Mouse (Mus musculus): ENCODE measurements at regions not wholly inside any gene's neighbourhood (a gene's known extent, or its start where the extent isn't known, plus 50 kb on each side); places are given as distances from the start of the nearest gene placed in this dataset.

DNA sequence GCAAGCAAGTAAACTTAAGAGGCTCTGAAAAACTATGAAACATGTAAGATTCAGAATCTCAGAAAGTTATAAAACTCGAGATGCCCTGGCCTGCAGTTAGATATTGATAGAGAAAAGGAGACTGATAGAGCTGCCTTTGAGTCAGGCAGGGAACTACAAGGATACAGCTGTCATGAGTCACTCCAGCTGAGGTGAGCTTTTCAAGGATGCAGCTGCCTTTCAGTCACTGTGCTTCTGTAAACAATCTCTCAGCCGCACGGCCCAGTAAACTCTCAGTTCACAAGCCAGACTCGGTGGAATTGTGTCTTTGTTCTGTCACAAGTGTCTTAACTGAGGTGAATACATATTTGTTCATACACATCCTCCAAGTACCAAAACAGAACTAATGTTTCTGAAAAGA lies 334.9 kb upstream of the Rsrc1 start:
- Histone ChIP-seq H3K9ac (no peak overlapping the region), H3K4me3 (no peak overlapping the region), H3K4me1 (peaks cover 4% of the 10 kb centered on the region; the same call in 1 of the 2 replicates), H3K27me3 (replicated peaks) (no peaks in the 10 kb centered on the region), H3K4me2 (replicated peaks) (no peak overlapping the region), H3K36me3 (no peaks in the 10 kb centered on the region), H3K27ac (no peak overlapping the region), H3K9me3 (no peaks in the 10 kb centered on the region)
- 61% methylated on average over 4 of the region's 4 CpGs for WGBS
- no peak for ATAC-seq (ENCODE audit: low FRiP score, low read depth)

DNA sequence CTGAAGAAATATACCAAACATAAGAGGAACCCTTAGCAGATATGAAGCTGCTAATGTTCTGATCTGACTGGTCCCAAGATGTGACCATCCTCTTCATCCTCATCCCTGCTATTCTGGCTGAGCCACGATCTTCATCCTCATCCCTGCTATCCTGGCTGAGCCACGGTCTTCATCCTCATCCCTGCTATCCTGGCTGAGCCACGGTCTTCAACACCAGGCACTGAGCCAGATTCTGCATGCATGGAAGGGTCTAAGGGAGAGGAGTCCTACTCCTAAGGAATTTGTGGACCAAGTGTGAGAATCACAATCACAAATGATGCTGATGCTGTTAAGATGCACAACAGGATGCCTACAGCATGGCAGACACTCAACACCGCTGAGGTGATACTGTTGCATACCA lies 331.9 kb upstream of the Rsrc1 start:
- Histone ChIP-seq H3K4me1 (peaks cover 4% of the 10 kb centered on the region; the same call in 1 of the 2 replicates), H3K4me3 (no peak overlapping the region), H3K27ac (no peak overlapping the region), H3K36me3 (no peaks in the 10 kb centered on the region), H3K27me3 (replicated peaks) (no peaks in the 10 kb centered on the region), H3K9ac (no peak overlapping the region), H3K4me2 (replicated peaks) (no peak overlapping the region), H3K9me3 (no peaks in the 10 kb centered on the region)
- WGBS, result 95% methylated on average over 4 of the region's 4 CpGs
- no peak for ATAC-seq (ENCODE audit: low FRiP score, low read depth)

- Histone ChIP-seq H3K4me1 (peaks cover 4% of the 10 kb centered on the region; the same call in 1 of the 2 replicates), H3K4me3 (no peak overlapping the region), H3K27ac (no peak overlapping the region), H3K4me2 (replicated peaks) (no peak overlapping the region; the same call in 1 of the 2 replicates), H3K27me3 (replicated peaks) (no peaks in the 10 kb centered on the region), H3K9ac (no peak overlapping the region), H3K36me3 (no peaks in the 10 kb centered on the region), H3K9me3 (no peaks in the 10 kb centered on the region)
- 75% methylated on average over 15 of the region's 15 CpGs for WGBS
- no peak for ATAC-seq (ENCODE audit: low FRiP score, low read depth)
These were observed 331.0 kb upstream of the Rsrc1 start for GRCm38 (mm10) chr3:66650076-66650748.

GRCm38 (mm10) chr3:66650749-66651472 lies 330.3 kb upstream of the Rsrc1 start:
- 41% methylated on average over 16 of the region's 16 CpGs for WGBS
- peaks cover 4% of the 10 kb centered on the region; the same call in 1 of the 2 replicates for H3K4me1 ChIP-seq
- H3K36me3 ChIP-seq, result no peaks in the 10 kb centered on the region
- 0 out of 2 replicates have a peak, but pooled peaks have one; percentile 50 for ATAC-seq (ENCODE audit: low FRiP score, low read depth)
- no peak overlapping the region for H3K9ac ChIP-seq
- H3K27me3 ChIP-seq (replicated peaks), result no peaks in the 10 kb centered on the region
- peak overlapping the region; percentile 38 for H3K4me2 ChIP-seq (replicated peaks)
- no peaks in the 10 kb centered on the region for H3K9me3 ChIP-seq
- no peak overlapping the region for H3K27ac ChIP-seq
- no peak overlapping the region for H3K4me3 ChIP-seq

DNA sequence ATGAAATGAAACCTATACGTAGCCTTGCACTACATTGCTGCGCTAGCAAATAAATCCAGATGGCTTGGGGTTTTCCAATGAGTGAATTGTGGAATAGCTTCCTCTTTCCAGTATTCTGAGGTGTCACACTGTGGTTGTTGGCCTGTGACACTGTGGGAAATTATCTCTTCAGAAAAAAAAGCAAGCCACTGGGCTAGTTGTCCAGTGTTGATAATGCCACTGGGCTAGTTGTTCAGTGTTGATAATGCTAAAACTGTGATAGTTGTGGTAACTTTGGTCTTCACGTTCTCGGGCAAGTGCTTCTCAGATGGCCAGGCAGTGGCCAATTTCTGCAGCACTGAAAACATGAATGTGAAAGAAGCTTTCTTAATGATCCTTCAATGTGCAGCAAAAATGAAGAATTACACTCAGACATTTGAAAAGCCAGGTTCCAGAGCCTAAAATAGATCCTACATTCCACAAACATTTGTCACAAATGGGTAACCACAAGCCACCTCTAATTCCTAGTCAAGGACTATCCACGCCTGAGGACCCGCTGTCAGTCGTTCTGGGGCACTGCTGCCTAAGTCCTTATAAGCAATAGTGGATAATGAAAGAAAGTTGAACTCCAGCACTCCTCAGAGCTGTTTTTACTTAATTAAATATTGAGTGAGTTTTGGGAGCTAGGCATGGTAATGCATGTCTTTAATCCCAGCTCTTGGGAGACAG lies 328.9 kb upstream of the Rsrc1 start:
- Histone ChIP-seq H3K36me3 (no peaks in the 10 kb centered on the region), H3K27ac (no peak overlapping the region), H3K27me3 (replicated peaks) (no peaks in the 10 kb centered on the region), H3K9ac (no peak overlapping the region), H3K4me2 (replicated peaks) (no peak overlapping the region), H3K4me1 (peaks cover 4% of the 10 kb centered on the region; the same call in 1 of the 2 replicates), H3K4me3 (no peak overlapping the region), H3K9me3 (no peaks in the 10 kb centered on the region)
- ATAC-seq (ENCODE audit: low FRiP score, low read depth), result no peak
- 94% methylated on average over 7 of the region's 7 CpGs for WGBS

DNA sequence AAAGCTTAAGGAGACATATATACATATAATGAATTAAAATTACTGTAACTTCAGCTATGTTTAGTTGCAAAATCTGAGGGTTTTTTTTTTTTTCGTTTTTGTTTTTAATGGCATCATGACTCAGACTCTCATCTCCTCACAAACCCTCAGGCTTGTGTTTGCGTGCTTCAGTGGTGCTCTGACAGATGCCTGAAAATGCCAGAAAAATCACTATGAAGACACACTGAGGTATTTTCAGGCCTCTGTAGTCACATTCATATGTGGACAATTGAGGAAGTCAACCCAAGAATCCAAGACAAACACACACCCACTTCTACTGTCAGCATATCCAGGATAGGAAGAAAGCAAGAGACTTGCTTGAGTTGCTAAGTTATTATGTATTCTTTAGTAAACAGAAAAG lies 327.2 kb upstream of the Rsrc1 start:
- H3K4me2 ChIP-seq (replicated peaks), result no peak overlapping the region
- H3K36me3 ChIP-seq, result no peaks in the 10 kb centered on the region
- no peak overlapping the region for H3K9ac ChIP-seq
- H3K9me3 ChIP-seq, result no peaks in the 10 kb centered on the region
- 88% methylated on average over 2 of the region's 2 CpGs for WGBS
- no peak overlapping the region for H3K4me3 ChIP-seq
- H3K4me1 ChIP-seq, result peaks cover 4% of the 10 kb centered on the region; the same call in 1 of the 2 replicates
- no peak for ATAC-seq (ENCODE audit: low FRiP score, low read depth)
- no peak overlapping the region for H3K27ac ChIP-seq
- H3K27me3 ChIP-seq (replicated peaks), result no peaks in the 10 kb centered on the region

GRCm38 (mm10) chr3:66654860-66655259 lies 326.3 kb upstream of the Rsrc1 start:
- no peak for ATAC-seq (ENCODE audit: low FRiP score, low read depth)
- no peaks in the 10 kb centered on the region for H3K36me3 ChIP-seq
- H3K27ac ChIP-seq, result no peak overlapping the region
- H3K9ac ChIP-seq, result no peak overlapping the region
- H3K4me2 ChIP-seq (replicated peaks), result no peak overlapping the region
- H3K27me3 ChIP-seq (replicated peaks), result no peaks in the 10 kb centered on the region
- WGBS, result 86% methylated on average over 1 of the region's 1 CpGs
- H3K9me3 ChIP-seq, result no peaks in the 10 kb centered on the region
- peaks cover 4% of the 10 kb centered on the region; the same call in 1 of the 2 replicates for H3K4me1 ChIP-seq
- H3K4me3 ChIP-seq, result no peak overlapping the region

DNA sequence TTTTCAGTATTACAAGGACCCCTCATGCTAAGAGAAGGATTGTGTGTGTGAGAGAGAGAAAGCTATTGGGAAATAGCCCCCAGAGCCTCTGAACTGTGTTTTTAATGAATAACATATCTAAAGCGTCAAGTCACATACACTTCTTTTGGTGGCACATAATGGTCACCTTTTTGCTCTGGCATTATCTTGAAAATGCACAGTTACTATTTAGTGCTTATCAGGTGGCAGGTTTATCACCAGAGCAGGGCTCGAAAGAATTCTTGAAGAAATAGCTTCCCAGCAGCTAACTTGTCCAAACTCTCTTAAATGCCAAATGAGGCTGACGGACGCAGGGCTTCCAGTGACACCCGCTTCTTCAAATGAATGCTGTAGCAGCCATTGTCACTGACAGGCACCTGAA lies 324.7 kb upstream of the Rsrc1 start:
- no peak overlapping the region for H3K9ac ChIP-seq
- no peak overlapping the region for H3K4me3 ChIP-seq
- WGBS, result 93% methylated on average over 5 of the region's 5 CpGs
- no peak overlapping the region for H3K27ac ChIP-seq
- no peak for ATAC-seq (ENCODE audit: low FRiP score, low read depth)
- H3K4me1 ChIP-seq, result no peaks in the 10 kb centered on the region
- H3K36me3 ChIP-seq, result no peaks in the 10 kb centered on the region
- H3K9me3 ChIP-seq, result no peaks in the 10 kb centered on the region
- H3K27me3 ChIP-seq (replicated peaks), result no peaks in the 10 kb centered on the region
- H3K4me2 ChIP-seq (replicated peaks), result no peak overlapping the region

DNA sequence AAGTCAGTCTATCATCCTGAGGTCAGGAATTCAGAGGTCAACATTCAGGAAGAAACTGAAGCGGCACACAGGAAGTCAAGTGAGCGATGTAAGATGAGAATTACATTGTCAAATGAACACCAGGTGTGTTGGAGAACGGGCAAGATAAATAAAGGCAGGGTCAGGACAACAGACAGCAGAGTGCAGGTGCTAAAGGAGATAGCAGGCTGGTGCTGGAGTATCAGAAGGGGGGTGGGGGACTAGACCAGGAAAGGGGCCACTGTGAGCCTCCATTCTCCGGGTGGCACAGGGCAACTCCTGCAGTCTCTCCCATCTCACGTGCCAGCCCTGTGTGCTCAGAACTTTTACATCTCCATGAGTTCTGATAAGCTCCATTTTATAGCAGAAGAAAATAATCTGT lies 320.6 kb upstream of the Rsrc1 start:
- Histone ChIP-seq H3K36me3 (no peaks in the 10 kb centered on the region), H3K4me3 (no peak overlapping the region), H3K4me1 (no peaks in the 10 kb centered on the region), H3K4me2 (replicated peaks) (no peak overlapping the region), H3K27ac (no peak overlapping the region), H3K9ac (no peak overlapping the region), H3K9me3 (no peaks in the 10 kb centered on the region), H3K27me3 (replicated peaks) (no peaks in the 10 kb centered on the region)
- ATAC-seq (ENCODE audit: low FRiP score, low read depth), result no peak
- WGBS, result 77% methylated on average over 5 of the region's 5 CpGs

GRCm38 (mm10) chr3:66661826-66662618 lies 319.2 kb upstream of the Rsrc1 start:
- no peaks in the 10 kb centered on the region for H3K27me3 ChIP-seq (replicated peaks)
- no peak overlapping the region for H3K4me3 ChIP-seq
- H3K27ac ChIP-seq, result no peak overlapping the region
- H3K9ac ChIP-seq, result no peak overlapping the region
- no peak for ATAC-seq (ENCODE audit: low FRiP score, low read depth)
- no peaks in the 10 kb centered on the region for H3K4me1 ChIP-seq
- H3K9me3 ChIP-seq, result no peaks in the 10 kb centered on the region
- H3K36me3 ChIP-seq, result no peaks in the 10 kb centered on the region
- H3K4me2 ChIP-seq (replicated peaks), result no peak overlapping the region
- 72% methylated on average over 8 of the region's 8 CpGs for WGBS

DNA sequence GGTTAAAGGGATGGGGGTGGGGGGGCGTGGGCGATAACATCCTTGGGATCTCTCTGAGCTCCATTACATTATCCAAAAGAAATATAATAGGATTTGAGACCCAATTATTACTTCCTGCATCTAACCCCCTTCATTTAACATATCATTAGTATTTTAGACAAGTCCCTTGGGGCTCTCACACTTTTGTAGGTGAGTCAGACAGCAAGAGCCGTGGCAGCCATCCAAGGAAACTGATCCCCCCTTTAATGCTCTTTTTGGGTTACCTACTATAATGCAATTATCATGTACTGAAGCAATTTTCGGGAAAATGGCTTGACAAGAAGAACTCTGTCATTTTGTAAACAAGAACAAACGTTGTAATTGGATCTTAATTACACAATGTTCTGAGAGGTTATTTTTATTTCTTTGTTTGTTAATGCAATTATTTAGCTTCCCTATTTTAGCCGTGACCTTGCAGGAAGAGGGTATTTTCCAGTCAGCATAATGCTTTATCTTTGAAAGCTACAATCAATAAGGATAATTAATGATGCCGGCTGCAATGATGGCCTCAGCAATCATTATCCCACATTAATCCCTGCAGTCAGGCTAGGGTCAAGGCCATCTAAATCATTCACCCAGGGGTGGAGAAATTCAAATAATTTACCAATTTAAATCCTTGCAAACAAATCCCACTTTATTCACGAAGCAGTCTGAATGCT lies 297.5 kb upstream of the Rsrc1 start:
- H3K4me2 ChIP-seq (replicated peaks), result no peak overlapping the region; the same call in 1 of the 2 replicates
- no peaks in the 10 kb centered on the region for H3K9me3 ChIP-seq
- no peaks in the 10 kb centered on the region for H3K27me3 ChIP-seq (replicated peaks)
- H3K9ac ChIP-seq, result no peak overlapping the region
- ATAC-seq (ENCODE audit: low FRiP score, low read depth), result no peak; the same call in 1 of the 2 replicates
- peaks cover 8% of the 10 kb centered on the region; the same call in 1 of the 2 replicates for H3K4me1 ChIP-seq
- H3K4me3 ChIP-seq, result no peak overlapping the region
- WGBS, result 40% methylated on average over 8 of the region's 8 CpGs
- H3K27ac ChIP-seq, result no peak overlapping the region
- H3K36me3 ChIP-seq, result no peaks in the 10 kb centered on the region

Measured in neural tube, embryonic 12.5 days (tissue).